Mouse (Mus musculus) liver, embryonic 14.5 days (tissue): ENCODE data around the gene Olfr1283.
"Not testable (repeated sequence)": the region's sequence is repeated elsewhere in the genome, so short reads cannot be mapped to it uniquely, and the experiment has no call there.

ENCODE experiments used
- CTCF ChIP-seq: IDR thresholded peaks from 2 replicates; pipeline ENCODE4 v1.5.1; 2016; ENCODE audit warnings: antibody characterized with exemption, low read depth, control low read depth
- EP300 ChIP-seq: IDR thresholded peaks from 2 replicates; pipeline ENCODE4 v1.6.1; 2016; ENCODE audit warnings: antibody characterized with exemption, low read depth

DNA sequence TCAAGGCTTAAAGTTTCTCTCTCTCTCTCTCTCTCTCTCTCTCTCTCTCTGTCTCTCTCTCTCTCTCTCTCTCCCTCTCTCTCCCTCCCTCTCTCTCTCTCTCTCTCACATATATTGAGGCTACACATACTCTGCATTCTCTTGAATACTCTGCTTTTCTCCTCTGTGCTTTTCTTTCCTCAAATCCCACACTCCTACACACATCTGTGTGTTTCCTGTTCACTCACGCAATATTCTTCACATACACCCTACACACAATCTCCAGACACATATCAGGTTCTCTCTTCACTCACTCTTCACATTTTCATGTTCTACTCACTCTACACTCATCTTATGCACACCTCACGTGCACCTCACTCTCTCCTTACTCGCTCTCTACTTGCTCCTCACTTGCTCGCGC, 32.9 kb upstream of the Olfr1283 start:
- TF ChIP-seq EP300, CTCF: not testable (repeated sequence)
